Mouse (Mus musculus) liver, adult (tissue): ENCODE measurements at regions not wholly inside any gene's neighbourhood (a gene's known extent, or its start where the extent isn't known, plus 50 kb on each side); places are given as distances from the start of the nearest gene placed in this dataset.

Experiments
- GATA4 ChIP-seq: IDR thresholded peaks from 2 replicates; pipeline ENCODE4 v1.6.1; 2014; ENCODE audit warnings: mild to moderate bottlenecking, low read length; ENCODE audit not compliant: insufficient replicate concordance

DNA sequence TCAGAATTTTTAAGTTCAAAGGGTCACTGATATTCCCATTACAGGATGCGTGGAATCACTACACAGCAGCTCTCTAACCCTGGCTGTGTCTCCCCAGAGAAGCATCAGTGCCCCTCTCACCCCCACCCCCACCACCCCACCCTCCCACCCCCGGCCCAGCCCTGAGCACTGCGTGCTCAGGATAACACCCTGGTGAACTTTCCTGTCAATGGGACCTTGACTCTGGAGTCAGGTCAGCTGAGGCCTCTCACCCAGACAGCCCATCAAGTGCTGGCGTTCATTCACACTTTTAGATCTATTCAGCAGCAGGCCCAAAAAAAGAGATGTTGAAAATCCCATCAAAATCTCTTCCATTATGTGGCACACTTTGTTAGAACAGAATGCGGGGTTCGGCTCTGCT is 148.6 kb upstream of the Lef1 start:
- TF ChIP-seq GATA4 = no peak

DNA sequence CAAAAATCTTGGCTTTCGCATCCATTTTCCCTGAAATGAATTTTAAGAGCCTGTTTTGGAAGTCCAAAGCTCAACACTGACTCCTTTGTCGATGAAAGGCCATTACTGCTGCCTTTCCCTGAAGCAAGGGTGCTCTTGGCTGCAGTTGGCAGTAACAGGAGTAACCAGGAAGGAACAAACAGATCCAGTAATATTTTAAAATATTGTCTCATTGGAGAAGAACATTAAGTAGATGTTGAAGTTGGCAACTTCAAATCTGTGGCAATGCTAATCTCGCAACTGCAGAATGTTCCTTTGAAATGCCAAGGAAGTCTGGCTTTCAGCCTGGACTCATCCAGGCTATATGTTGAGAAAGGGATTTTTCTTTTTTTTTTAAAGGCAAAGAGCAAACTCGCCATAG is 154.3 kb upstream of the Lef1 start:
- TF ChIP-seq GATA4 = no peak

DNA sequence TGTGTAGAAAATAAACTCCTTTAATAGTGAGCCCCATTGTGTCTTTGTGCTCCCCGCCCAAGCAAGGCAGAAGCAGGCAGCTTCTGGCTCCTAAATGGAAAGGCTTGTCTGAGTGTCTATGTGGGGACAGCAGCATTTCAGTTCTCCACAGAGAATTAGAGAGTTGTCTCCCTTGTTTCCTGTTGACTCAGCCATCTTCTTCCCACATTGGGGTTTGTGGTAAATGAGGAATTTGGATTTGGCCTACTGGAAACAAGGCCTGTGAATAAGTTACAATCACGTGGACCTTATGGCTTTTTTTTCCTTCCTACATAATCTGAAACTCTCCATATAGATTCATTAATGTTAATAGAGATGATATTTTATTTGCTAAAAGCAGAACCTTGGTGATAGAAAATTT is 158.9 kb upstream of the Lef1 start:
- no peak for TF ChIP-seq GATA4

DNA sequence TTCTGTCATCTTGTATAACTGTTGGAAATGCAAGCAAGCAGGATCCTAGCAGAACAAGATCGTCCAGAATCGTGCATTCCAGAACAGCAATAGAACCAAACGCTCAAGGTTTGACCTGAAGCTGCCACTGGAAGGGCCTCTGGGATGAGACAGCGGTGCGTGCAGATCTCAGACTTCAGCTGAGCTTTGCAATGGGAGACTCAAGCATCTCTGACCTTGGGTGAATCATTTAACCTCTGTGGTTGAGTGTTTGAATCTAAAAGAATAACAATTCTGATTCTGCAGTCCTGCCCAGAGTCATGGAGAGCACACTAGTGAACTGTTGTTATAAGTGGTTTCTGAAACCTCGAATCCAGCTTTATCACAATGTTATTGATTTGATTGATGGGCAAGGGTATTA is 159.4 kb upstream of the Lef1 start:
- TF ChIP-seq GATA4 = no peak

- no peak for TF ChIP-seq GATA4
These were observed 162.4 kb upstream of the Lef1 start for GRCm38 (mm10) chr3:130947880-130948279.

DNA sequence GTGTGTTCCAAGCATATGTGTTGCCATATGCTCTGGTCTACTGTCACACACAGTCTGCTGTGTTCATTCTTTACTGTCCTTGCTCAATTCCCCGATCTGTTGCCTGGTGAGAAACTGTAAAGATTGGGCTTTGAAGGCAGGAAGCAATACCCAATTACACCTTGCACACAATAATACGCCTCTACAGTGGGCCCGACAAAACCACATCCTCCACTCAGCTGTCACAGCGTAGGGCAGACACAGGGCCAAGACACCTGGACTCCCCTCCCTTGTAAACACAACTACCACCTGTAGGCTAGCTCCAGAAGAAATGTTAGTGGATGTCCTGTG is 163.0 kb upstream of the Lef1 start:
- TF ChIP-seq GATA4 = no peak

DNA sequence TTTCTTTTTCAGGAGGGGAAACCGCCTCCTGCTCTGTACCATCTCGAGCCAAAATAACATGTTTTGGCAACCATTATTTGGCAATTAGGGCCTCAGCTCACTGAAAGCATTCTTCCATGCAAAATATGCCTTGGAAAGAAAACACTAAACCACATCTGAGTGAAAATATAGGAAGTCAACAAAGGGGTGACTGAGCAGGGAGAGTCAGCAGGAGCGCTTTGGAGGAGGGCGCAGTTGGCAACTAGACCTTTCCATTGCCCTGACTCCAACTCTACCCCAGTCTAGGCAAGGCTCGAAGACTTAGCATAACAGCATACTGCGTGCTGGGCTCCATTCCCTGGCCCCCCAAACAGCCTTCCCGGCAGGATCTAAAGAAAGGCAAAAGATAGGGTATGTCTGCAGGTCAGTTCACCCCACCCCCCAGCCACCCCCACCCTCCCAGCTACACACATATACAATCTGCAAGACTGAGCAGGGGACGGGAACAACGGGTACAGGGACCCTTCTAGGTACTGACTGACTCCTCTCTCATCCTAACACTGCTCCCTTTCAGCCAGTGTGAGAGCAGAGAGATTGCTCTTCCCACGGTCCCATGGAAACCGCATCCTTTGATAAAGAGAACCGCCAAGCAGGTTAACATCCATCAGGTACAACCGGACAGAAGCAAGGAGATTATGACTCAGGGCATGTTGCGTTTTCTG is 163.5 kb upstream of the Lef1 start:
- TF ChIP-seq GATA4 = no peak

GRCm38 (mm10) chr3:130945861-130946449 is 164.3 kb upstream of the Lef1 start:
- no peak for TF ChIP-seq GATA4

DNA sequence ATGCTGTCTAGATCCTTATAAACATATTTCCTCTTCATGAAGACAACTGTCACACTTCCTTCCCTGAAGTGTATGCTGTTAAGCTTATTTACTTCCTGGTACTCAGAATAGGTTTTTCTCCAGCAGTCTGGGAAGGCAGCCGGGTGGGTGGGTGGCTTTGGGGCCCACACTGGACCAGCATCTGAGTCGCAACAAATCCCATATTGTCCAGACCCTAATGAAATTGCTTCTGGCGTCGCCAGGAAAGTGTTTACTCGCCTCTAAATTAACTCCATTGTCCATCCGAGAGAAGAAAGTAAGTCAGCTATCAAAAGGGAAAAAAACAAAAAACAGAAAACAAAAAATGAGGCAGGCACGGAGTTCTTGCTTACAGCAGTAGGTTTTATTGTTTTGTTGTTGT is 164.9 kb upstream of the Lef1 start:
- no peak for TF ChIP-seq GATA4

DNA sequence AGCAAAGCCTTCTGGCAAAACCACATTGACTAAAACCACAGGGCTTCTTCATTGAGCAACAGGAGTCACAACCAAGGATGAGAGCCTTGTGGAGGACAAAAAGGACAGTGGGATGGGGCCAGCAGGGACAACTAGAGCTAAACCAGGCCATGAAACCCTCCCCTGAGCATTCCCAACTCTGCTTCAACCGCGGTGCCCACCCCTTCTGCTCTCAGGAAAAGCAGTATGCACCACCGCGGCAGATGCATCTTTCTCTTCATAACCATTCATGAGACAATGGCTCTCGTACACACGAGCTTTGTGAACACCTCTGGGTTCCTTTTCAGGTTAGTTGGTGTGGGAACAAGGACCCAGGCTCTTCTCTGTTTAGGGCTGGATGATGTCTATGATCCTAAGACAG is 166.0 kb upstream of the Lef1 start:
- TF ChIP-seq GATA4 = no peak

DNA sequence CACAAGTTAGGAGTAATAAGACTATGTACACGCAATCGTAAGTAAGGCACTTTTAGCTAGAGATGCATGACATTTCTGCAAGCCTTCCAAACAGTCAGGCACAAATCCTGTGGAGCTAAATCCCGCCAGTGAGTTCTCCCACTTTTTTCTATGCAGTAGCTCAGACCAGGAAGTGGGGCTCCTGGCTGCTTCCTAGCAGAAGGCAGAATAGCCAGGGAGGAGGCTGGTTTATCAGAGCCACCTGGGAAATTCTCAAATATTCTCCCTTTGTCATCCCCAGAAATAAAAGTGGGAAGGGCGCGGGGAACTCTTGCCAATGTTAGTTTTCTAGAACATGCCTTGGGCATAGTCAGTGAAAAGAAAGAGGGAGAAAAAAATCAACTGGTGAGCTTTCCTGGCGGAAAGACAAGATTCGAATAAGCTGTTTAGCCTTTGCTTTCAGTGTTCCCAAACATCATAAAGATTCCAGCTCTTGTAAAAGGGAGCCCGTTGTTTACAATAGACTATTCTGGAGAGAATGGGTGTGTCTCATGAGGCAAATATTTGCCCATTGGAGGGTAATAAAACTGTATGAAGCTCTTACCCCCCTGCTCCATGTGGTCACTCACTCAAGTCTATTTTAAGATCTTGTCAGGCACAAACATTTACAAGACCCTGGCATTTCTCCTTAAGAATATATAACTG is 167.2 kb upstream of the Lef1 start:
- no peak for TF ChIP-seq GATA4

DNA sequence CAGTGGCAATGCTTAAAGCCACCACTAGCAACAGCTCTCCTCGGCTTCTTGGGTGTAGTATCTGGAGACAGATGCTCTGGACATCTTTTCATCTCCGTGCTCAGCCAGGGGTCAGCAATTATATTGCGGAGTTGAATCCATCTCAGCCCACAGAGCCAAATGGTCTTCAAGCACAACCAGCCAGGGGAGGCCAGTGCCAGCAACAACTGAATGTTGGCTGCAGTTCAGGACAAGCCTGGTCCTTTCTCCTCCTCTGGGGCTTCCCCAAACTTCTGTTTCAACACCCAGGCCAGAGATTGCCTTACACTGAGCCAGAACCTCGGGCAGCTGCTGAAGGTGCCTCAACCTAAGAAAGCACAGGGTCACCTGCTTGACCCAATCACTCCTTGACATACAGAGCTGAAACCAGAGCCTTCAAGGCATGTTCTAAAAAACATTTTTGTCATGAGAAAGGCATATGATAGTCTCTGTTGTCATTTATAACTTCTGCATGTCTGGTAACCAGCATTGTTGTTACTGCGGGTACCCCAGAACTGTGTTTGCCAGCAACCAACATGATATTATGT is 169.9 kb upstream of the Lef1 start:
- TF ChIP-seq GATA4 = no peak

DNA sequence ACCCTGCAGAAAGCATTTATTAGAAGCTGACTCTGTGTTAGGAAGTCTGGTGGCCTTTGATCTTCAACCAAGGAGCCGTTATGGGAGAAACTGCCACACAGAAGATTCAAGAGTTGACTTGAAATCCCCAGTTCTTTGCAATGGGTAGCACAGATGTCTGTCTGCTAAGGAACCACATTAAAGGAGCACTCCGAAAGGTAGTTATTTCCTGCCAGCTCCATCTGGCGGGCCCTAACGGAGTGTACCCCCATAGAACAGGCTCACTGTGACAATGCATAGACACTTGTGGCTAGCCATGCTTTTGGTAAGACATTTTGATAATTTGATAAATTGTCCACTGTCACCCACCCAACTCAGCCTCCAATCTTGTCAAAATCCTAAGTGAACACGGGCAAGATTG is 173.3 kb upstream of the Lef1 start:
- TF ChIP-seq GATA4 = no peak

DNA sequence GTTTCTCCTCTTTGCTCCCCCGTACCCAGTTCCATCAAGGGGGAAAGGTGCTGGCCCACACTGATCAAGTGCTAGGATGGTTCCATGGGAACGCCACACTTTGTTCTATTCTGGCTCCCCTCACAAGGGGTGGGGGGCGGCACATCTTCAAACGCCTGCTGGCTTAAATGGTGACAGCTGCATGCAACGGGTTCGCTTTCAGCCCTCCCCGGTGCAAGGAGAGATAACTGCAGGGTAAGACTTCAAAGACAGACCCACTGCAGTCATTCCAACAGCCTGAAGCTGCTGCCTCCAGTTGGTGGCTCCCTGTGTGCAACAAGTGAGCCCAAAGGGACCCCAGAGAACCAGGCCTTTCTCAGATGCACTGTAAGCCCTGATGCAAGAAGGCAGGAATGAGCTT is 173.9 kb upstream of the Lef1 start:
- no peak for TF ChIP-seq GATA4

DNA sequence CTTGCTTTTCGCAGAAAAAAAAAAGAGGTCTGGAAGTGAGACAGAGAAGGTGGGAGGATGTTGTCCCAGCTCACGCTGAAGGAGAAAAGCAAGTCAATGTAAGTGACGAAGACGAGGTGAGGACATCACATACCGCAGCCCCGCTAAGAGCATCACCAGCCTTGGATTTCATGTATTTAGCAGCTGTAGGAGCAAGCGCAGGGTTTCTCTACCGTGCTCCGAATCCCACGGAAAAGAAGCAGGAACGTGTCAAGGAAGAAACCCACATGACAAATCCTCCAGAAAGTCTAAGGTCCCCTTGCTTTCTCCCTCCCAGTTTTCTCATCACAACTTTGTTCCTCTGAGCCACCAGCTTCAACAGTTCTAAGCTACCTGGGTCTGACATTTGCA is 174.3 kb upstream of the Lef1 start:
- no peak for TF ChIP-seq GATA4

GRCm38 (mm10) chr3:130935302-130935925 is 174.9 kb upstream of the Lef1 start:
- TF ChIP-seq GATA4 = no peak
